Mouse (Mus musculus) retina, postnatal 1 day (tissue): ENCODE data around the gene Msh5.
"Not testable (repeated sequence)": the region's sequence is repeated elsewhere in the genome, so short reads cannot be mapped to it uniquely, and the experiment has no call there.

ENCODE experiments used
- DNase-seq: peaks from one replicate; pipeline ENCODE4 v3.0.0-alpha.2; 2012

Gene Msh5

DNA sequence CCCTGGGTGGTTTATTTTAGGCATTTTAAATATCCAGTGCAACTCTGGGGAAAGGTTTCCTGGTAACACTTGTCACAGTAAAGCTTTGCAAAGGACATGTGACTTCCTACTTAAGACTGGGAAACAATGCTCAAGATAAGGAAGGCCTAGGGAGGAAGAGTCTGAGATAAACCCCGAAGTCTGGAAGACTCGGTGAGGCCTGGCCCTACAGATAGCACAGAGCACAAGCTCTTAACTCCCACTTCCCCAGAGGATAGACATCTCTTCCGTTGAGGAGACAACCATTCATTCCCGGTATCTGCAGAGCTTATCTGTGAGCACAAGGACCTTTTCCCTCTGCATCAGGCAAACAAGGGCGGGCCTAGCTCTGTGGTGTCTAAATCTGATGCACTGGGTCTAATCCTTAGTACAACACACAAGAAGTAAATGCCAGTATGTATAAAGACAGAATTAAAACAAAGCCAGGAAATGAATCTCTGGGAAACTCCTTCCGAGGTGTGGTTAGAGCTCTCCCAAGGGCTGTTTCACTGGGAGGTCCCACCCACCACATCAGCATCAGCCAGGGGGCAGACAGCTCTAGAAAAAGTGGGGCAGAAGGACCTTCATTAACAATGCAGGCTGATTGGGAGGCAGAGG is 24.6 kb downstream of the Msh5 start:
- DNase-seq: no peak

DNA sequence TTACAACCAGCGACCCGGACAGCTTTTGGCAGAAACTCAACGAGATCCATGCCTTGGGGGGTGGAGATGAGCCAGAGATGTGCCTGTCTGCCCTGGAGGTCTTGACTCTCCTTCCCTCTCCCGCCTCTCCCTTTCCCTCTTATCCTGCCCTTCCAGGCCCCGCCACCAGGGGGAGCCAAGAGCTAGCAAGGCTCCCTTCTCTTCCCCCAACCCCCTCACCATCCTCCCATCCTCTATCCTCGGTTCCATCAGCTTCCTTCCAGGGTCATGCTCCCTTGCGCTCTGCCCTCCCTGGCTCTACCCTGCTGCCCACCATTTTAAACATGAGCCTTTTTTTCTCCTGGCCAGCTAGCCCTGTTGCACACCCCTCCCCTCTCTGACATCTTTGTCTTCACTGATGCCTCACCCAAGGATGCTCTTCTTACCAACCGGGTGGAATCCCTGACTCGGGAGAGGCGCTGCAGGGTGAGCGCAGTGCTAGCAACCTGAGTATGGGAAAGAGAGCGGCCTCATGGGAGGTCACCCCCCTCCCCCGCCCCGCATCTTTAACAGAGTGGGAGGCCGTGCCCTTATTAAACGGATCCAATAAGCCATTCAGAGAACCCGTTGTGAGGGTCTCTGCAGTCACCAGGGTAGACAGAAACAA is 25.3 kb downstream of the Msh5 start:
- DNase-seq: peak; percentile 94

DNA sequence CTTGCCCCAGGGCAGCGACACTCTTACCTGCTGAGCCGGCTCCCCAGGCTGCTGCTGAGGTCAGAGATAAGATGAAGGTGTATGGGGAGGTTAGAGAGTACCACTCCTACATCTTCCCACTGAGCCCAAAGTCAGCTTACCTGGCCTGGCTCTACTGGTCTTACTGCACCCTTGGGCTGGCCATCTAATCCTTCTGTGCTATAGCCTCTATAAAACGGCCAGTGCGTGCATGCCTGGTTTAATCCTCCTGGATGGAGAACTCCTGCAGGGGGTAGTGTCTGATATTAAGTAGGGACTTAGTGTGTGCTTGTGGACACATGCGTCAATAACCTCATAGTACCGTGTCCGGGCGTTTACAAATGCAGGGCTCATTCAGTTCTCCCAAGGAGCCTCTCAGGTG is 26.0 kb downstream of the Msh5 start:
- DNase-seq: no peak

DNA sequence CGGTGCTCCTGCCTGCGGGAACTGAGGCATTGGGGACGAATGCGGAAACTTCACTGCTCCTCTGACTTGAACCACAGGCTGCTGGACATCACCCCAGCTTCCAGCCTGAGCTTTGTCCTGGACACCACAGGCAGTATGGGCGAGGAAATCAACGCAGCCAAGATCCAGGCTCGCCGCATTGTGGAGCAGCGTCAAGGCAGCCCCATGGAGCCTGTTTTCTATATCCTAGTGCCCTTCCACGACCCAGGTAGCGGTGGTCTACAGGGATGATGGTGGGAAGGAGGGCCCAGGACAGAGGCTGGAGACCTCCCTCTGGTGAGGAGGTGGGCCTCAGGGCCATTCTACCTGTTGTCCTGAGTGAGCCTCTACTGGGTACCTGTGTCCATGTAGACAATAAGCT is 26.7 kb downstream of the Msh5 start:
- DNase-seq: no peak

DNA sequence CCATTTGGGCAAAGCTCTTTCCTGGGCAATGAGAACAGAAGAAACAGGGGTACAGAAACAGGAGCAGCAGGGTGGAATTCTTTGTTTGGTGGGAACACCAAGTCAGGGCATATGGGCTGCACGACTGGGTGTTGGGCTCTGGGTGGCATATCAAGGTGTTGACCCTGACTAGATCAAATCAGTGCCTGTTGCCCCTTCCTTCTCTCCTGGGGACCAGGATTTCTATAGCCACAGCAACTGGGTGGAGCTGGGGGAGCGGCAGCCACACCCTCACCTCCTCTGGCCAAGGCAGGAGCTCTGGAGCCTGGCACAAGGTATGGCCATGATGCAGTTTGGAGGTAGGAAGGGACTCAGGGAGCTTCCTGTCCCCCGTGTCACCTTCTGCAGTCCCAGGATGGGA is 28.4 kb downstream of the Msh5 start:
- no peak for DNase-seq

DNA sequence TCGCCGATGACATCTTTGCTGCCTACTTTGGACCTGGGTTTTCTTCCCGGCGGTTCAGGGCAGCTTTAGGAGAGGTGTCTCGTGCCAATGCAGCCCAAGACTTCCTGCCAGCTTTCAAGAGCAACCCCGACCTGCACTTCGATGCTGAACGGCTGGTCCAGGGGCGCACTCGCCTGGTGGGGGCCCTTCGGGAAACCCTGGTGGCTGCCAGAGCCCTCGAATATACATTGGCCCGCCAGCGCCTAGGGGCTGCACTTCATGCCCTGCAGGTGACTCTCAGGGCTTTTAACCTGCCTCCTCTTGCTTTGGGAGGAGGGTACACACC is 28.9 kb downstream of the Msh5 start:
- DNase-seq: no peak

DNA sequence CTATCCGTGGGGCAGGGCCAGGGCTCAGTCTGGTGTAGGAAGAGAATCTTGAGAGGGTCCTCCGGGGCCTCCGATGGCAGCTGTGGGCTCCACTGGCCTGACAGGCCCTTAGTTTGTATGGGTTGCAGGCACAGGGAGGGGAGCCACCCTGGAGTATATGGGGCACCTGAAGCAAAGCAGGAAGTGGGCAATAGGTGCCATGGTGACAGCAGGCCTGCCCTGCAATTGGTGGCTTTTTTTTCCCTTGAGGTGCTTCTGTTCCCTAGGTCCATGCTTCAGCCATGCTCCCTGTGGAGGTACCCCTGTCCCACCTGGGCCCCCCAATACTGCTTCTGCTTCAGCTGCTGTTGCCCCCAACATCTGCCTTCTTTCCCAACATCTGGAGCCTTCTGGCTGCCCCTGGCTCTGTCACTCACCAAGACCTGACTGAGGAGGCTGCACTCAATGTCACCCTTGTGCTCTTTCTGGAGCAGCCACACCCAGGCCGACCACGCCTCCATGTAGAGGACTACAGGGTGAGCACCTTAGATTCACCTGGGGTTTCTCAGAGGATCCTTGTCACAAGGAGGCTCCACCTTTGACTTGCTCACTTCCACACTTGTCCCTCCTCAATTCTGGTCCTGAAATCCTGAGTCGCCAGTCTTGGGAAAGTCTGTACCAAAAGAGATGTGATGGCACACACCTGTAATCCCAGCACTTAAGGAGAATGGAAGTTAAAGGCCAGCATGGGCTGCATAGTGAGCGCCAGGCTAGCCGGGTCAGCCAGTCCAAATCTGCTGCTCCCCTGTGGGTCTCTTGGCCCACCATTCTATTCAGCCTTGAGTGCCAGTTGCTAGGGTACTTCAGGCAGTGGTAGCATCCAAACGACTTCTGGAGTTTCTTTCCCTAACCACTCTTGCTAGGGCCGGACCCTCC is 29.5 kb downstream of the Msh5 start:
- DNase-seq: no peak

DNA sequence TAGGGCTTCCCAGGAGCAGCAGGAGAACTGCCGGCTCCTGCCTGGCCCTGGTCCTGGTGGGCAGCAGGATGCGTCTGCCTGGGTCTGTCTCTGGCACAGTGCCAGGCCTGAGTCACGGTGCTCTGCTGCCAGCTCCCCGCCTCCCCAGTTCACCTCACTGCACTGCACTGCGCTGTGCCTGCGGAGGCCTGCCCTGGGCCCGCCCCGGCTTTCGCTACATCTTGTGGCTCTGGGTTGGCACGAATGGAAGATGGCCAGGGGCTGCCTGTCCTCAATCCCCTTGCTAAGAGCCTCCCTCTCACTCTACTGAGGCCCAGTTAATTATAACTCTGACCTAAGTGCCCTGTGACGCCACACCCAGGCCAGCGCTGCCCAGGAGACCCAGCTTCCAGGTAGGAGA is 30.2 kb downstream of the Msh5 start, which contains the start of gene Vwa7:
TSS of gene Vwa7 (plus strand) at position 204 of the 400 bp plus-strand sequence.
- DNase-seq: peak; percentile 70

DNA sequence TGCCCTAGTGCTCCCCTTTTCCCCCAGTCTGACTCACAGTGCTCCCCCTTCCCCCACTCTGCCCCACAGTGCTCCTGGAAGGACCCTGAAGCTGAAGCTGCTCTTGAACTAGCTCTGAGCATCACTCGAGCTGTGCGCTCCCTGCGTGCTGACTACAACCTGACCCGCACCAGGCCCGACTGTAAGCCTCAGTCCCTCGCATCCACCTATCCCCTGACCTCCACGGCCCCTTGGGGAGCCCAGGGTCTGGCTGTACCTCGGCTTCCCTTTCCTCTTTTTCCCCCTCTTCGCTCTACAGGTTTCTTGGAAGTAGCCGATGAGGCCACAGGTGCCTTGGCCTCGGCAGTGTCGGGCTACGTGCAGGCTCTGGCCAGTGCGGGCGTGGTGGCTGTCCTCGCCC is 31.2 kb downstream of the Msh5 start:
- no peak for DNase-seq

DNA sequence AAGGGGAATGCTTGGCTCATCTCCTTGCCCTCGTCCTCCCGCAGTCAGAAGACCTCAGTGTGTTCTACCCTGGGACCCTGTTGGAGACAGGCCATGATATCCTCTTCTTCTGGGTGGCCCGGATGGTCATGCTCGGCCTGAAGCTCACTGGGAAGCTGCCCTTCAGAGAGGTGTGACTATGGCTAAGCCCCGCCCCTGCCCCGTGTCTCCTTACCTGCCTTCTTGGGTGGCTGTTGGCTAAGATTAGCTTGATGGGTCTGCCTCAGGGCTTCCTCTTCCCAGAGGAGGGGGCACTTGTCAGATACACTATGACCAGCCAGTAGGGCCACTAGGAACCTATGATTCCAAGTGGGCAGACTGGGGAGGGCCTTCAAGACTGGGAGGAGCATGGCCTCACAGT is 33.3 kb downstream of the Msh5 start:
- no peak for DNase-seq

DNA sequence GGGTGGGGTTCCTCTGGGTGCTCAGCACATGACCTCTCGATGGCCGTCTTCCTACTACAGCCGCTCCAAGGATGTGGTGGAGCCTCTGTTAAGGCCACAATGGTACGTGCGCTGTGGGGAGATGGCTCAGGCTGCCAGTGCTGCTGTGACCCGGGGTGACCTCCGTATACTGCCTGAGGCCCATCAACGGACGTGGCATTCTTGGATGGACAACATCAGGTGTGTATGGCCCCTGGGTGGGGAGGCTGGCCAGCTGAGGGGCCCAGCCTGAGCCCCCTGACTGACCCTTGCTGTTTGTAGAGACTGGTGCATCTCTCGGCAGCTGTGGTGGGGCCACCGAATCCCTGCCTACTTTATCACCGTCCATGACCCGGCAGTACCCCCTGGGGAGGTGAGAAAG is 34.1 kb downstream of the Msh5 start:
- DNase-seq: no peak

DNA sequence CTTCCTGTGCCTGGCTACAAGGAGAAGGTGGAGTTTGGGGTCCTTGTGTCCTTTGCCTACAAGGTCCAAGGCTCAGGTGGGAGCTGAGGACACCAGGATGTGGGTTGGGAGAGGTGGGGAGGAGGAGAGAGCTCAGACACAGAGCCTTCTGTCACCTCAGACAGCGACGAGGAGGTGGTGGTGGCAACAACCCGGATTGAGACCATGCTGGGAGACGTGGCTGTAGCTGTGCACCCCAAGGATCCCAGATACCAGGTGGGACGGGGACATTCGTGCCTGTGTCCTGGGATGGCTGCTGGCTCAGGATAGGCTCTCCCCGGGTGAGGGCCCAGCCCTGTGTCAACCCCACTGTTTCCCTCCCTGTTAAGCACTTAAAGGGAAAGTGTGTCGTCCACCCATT is 35.1 kb downstream of the Msh5 start:
- no peak for DNase-seq

DNA sequence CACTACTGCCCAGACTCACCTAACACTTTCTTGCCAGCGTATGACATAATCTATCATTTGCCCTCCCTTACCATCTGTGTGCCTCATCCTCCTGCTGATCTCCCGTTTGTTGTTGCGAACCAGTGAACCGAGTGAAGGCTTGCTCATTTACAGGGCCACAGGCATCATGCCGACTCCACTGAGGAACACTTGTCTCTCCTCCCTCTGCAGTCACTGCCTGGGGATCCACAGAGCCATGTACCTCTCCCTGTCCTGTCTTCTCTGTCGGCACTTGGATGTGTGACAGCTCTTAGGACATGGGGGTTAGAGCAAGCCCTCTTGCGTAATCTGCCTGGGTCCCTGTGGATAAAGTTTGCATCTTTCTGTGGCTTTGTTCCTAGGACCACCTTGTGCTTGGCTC is 37.0 kb downstream of the Msh5 start:
- no peak for DNase-seq

DNA sequence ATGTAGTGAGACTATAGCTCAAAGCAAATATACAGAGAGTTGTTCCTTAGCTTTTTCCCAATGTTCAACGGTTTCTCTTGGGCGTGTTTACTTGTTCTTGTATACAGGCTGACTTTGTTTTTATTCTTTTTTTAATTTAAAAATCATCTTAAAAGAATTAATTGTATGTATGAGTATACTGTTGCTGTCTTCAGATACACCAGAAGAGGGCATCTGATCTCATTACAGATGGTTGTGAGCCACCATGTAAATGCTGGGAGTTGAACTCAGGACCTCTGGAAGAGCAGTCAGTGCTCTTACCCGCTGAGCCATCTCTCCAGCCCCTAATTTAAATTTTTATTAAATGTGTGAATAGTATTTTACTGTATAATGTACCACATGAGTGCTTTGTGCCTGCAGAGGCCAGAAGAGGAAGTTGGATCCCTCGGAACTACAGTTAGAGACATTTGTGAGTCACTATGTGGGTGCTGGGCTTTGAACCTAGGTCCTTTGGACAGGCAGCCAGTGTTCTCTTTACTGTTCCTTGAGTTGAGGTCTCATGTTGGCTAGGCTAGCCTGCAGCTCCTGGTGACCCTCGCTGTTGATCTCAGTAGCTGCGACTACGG is 39.1 kb downstream of the Msh5 start:
- no peak for DNase-seq

DNA sequence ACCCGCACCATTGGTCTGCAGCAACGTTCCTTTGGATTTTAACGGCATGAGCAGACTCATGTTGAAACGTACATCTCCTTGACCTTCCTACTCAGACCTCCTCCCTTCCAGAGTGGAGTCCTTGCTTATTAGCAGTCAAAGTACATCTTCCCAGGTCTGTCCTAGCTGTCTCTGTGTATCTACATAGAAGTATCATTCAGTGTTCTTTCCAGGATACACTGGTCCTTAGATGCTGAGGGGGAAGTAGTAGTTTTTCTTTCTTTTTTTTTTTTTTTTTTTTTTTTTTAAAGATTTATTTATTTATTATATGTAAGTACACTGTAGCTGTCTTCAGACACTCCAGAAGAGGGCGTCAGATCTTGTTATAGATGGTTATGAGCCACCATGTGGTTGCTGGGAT is 40.6 kb downstream of the Msh5 start:
- DNase-seq: not testable (repeated sequence)

DNA sequence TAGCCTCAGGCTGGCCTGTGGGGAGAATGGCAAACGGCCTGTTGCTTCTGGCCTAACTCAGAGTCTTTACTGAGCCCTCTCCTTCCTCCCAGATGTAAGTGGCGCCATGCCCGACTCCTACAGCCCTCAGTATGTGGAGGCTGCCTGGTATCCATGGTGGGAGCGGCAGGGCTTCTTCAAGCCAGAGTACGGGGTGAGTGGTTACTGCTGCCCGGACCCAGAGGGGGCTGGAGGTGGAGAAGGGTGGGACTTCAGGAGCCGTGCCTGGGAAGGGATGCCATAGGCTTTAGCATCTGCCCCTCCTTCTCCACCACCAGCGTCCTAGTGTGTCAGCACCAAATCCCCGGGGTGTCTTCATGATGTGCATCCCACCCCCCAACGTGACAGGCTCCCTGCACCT is 41.4 kb downstream of the Msh5 start:
- DNase-seq: no peak

DNA sequence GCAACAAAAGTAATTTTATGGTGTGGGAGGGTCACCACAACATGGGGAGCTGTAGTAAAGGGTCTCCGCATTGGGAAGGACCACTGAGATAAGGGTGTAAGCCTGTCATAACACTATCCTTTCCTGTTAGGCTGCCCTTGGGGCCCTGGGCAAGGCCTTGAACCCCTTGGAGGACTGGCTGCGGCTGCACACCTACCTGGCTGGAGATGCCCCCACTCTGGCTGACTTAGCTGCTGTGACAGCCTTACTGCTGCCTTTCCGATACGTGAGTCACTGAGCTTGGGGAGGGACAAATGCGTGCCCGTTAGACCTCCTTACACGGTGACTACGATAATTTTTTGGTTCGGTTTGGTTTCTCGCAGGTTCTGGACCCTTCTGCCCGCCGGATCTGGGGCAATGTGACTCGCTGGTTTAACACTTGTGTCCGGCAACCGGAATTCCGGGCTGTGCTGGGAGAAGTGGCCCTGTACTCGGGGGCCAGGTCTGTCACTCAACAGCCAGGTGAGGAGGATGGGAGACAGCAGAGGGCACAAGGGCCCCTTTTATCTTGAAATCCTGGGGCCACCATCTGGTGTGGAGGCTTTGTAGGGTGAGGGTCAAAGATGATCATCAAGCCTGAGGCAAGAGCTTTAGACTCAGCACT is 42.3 kb downstream of the Msh5 start:
- DNase-seq: no peak

DNA sequence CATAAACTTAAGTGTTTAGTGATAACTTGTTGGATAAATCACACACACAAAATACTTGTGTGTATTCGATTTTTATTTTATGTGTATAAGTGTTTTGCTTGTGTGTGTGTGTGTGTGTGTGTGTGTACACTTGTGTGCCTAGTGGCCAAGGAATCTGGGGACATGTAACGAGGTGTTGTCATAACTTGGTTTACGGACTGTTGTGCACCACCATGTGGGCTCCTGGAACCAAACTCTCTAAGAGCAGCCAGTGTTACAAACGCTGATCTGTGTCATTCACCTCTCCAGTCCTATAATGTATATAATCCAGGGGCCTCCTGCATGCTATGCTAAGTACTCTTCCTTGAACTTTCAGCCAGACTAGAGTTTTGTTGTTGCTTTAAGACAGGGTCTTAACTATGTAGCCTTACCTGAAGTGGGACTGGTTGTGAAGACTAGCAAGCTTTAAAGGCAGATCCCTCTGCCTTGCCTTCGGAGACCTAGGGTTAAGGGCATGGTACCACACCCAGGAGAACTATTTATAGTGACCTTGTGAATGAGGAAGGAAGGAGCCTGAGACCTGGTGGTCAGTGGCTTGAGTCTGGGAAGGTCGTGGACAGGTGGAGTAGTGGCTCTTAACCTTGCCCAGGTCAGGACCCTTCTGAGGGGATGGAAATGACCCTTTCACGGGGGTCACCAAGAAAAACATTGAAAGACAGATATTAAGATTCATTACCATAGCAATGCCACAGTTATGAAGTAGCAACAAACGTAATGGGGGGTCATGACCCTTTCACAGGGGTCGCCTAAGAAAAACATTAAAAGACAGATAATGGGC is 43.3 kb downstream of the Msh5 start:
- DNase-seq: no peak

DNA sequence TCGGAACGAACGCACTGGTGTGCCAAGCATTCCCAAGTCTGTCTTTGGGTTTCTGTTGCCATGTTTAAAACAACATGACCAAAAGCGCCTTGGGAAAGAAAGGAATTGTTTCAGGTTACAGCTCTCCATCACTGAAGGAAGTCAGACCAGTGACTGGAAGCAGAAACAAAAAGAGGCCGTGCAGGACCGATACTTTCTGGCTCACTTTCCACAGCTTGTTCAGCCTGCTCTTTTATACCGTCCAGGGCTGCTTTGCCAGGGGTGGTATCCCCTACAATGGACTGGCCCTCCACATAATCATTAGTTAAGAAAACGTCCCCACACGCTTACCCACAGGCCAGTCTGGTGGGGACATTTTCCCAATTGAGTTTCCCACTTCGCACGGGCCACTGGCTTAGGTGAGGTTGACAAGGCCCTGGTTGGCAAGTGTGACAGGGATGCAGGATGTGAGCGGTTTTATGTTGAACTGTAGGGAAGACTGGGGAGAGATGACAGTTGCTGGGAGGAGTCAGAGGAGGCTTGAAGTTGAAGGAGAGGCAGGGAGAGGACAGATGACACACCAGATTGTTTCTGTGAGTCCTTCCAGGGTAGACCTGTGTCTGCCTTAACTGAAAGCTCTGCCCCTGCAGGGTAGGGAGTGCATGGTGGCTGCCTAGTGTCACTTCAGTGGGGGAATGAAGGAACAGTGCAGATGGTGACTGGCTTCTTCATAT is 44.2 kb downstream of the Msh5 start:
- no peak for DNase-seq

DNA sequence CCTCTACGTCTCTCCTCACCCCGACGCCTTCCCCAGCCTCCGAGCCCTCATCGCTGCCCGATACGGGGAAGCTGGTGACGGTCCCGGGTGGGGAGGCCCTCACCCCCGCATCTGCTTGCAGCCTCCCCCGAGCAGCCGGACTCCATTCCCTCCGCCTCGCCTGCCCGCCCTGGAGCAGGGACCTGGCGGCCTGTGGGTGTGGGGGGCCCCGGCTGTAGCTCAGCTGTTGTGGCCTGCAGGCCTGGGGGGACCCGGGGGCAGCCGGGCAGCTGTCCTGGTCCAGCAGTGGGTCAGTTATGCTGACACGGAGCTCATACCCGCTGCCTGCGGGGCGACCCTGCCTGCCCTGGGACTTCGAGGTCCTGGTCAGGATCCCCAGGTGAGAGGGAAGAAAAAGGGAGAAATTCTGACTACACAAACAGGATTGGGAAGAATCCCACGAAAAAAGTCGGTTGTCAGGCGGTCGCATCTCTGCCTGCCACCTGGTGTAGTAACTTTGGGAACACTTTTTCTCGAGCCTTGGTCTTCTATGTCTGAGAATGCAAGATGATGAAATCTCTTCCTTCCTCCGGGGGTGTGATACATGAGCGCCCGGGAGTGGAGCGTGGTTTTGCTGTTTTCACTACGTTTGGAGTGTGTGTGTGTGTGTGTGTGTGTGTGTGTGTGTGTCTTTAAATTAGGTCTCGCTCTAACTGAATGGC is 44.9 kb downstream of the Msh5 start:
- no peak for DNase-seq
